Mouse (Mus musculus): ENCODE results near the gene Sh3yl1. TPM values are rescaled to one million over a fixed set of nuclear protein-coding genes. Genes with fewer than 3 reads are reported as not detected.

Gene Sh3yl1
- polyA plus RNA-seq, 1 experiment from 2014 or later: 15.0 TPM

GRCm38 (mm10) chr12:30884622-30885230 lies 26.7 kb upstream of the Sh3yl1 start:
- Histone ChIP-seq H3K36me3 (ENCODE audit: insufficient read depth, low read length) (no peaks in the 10 kb centered on the region), H3K9ac (replicated peaks; ENCODE audit: low read depth) (no peak overlapping the region), H3K27me3 (replicated peaks; ENCODE audit: insufficient read depth, low read length) (peaks cover 30% of the 10 kb centered on the region), H3K4me2 (replicated peaks; ENCODE audit: low read depth, low read length) (peak overlapping the region; percentile 76), H3K27ac (ENCODE audit: low read length) (no peak overlapping the region), H3K4me3 (ENCODE audit: low read depth, low read length) (peak overlapping the region; percentile 39), H3K4me1 (ENCODE audit: insufficient read depth, low read depth, low read length) (peaks cover 6% of the 10 kb centered on the region; the same call in 1 of the 2 replicates), H3K9me3 (ENCODE audit: low read length) (no peaks in the 10 kb centered on the region)
- DNase-seq (ENCODE audit: low spot score) (no peak), ATAC-seq (peak; percentile 28; the same call in 1 of the 2 replicates)
- 8% methylated on average over 39 of the region's 39 CpGs for WGBS
- TF ChIP-seq CTCF (IDR thresholded peaks at IDR 0.05) (no peak), EP300 (IDR thresholded peaks at IDR 0.05) (no peak)

- H3K9me3 ChIP-seq (ENCODE audit: low read length): no peaks in the 10 kb centered on the region
- DNase-seq (ENCODE audit: low spot score): no peak
- no peaks in the 10 kb centered on the region for H3K36me3 ChIP-seq (ENCODE audit: insufficient read depth, low read length)
- no peak for ATAC-seq
- H3K27ac ChIP-seq (ENCODE audit: low read length): no peak overlapping the region
- H3K4me3 ChIP-seq (ENCODE audit: low read depth, low read length): no peak overlapping the region
- peaks cover 6% of the 10 kb centered on the region; the same call in 1 of the 2 replicates for H3K4me1 ChIP-seq (ENCODE audit: insufficient read depth, low read depth, low read length)
- H3K27me3 ChIP-seq (replicated peaks; ENCODE audit: insufficient read depth, low read length): peaks cover 30% of the 10 kb centered on the region
- WGBS: 62% methylated on average over 6 of the region's 6 CpGs
- H3K4me2 ChIP-seq (replicated peaks; ENCODE audit: low read depth, low read length): no peak overlapping the region
- TF ChIP-seq EP300 (IDR thresholded peaks at IDR 0.05) (no peak), CTCF (IDR thresholded peaks at IDR 0.05) (no peak)
- no peak overlapping the region for H3K9ac ChIP-seq (replicated peaks; ENCODE audit: low read depth)
These were observed 25.6 kb upstream of the Sh3yl1 start for GRCm38 (mm10) chr12:30885891-30886290.

GRCm38 (mm10) chr12:30888003-30888402 lies 23.5 kb upstream of the Sh3yl1 start:
- Histone ChIP-seq H3K4me1 (ENCODE audit: insufficient read depth, low read depth, low read length) (peaks cover 6% of the 10 kb centered on the region; the same call in 1 of the 2 replicates), H3K27ac (ENCODE audit: low read length) (no peak overlapping the region), H3K4me2 (replicated peaks; ENCODE audit: low read depth, low read length) (no peak overlapping the region), H3K9me3 (ENCODE audit: low read length) (no peaks in the 10 kb centered on the region), H3K9ac (replicated peaks; ENCODE audit: low read depth) (no peak overlapping the region), H3K36me3 (ENCODE audit: insufficient read depth, low read length) (no peaks in the 10 kb centered on the region), H3K27me3 (replicated peaks; ENCODE audit: insufficient read depth, low read length) (peaks cover 30% of the 10 kb centered on the region), H3K4me3 (ENCODE audit: low read depth, low read length) (no peak overlapping the region)
- ATAC-seq (no peak), DNase-seq (ENCODE audit: low spot score) (no peak)
- TF ChIP-seq CTCF (IDR thresholded peaks at IDR 0.05): no peak
- TF ChIP-seq EP300 (IDR thresholded peaks at IDR 0.05): no peak
- 87% methylated on average over 4 of the region's 4 CpGs for WGBS

GRCm38 (mm10) chr12:30890067-30890466 lies 21.4 kb upstream of the Sh3yl1 start:
- no peak overlapping the region for H3K9ac ChIP-seq (replicated peaks; ENCODE audit: low read depth)
- H3K4me3 ChIP-seq (ENCODE audit: low read depth, low read length): no peak overlapping the region
- peaks cover 9% of the 10 kb centered on the region; the same call in 1 of the 2 replicates for H3K27me3 ChIP-seq (replicated peaks; ENCODE audit: insufficient read depth, low read length)
- no peaks in the 10 kb centered on the region for H3K4me1 ChIP-seq (ENCODE audit: insufficient read depth, low read depth, low read length)
- TF ChIP-seq CTCF (IDR thresholded peaks at IDR 0.05) (peak; percentile 89), EP300 (IDR thresholded peaks at IDR 0.05) (no peak)
- H3K36me3 ChIP-seq (ENCODE audit: insufficient read depth, low read length): no peaks in the 10 kb centered on the region
- 34% methylated on average over 5 of the region's 5 CpGs for whole genome bisulfite sequencing
- no peaks in the 10 kb centered on the region for H3K9me3 ChIP-seq (ENCODE audit: low read length)
- DNase-seq (ENCODE audit: low spot score): peak; percentile 76
- ATAC-seq: no peak
- no peak overlapping the region for H3K4me2 ChIP-seq (replicated peaks; ENCODE audit: low read depth, low read length)
- H3K27ac ChIP-seq (ENCODE audit: low read length): no peak overlapping the region

- Histone ChIP-seq H3K9ac (replicated peaks; ENCODE audit: low read depth) (no peak overlapping the region), H3K27me3 (replicated peaks; ENCODE audit: insufficient read depth, low read length) (0 out of 2 replicates have a peak, but pooled peaks cover 4% of the 10 kb centered on the region), H3K9me3 (ENCODE audit: low read length) (no peaks in the 10 kb centered on the region), H3K27ac (ENCODE audit: low read length) (no peak overlapping the region), H3K36me3 (ENCODE audit: insufficient read depth, low read length) (no peaks in the 10 kb centered on the region), H3K4me2 (replicated peaks; ENCODE audit: low read depth, low read length) (no peak overlapping the region), H3K4me3 (ENCODE audit: low read depth, low read length) (no peak overlapping the region), H3K4me1 (ENCODE audit: insufficient read depth, low read depth, low read length) (no peaks in the 10 kb centered on the region)
- no peak for TF ChIP-seq CTCF (IDR thresholded peaks at IDR 0.05)
- no peak for TF ChIP-seq EP300 (IDR thresholded peaks at IDR 0.05)
- ATAC-seq (no peak), DNase-seq (ENCODE audit: low spot score) (no peak)
- WGBS: 77% methylated on average over 7 of the region's 7 CpGs
These were observed 20.0 kb upstream of the Sh3yl1 start for GRCm38 (mm10) chr12:30891438-30891837.

- Histone ChIP-seq H3K9ac (replicated peaks; ENCODE audit: low read depth) (no peak overlapping the region), H3K27me3 (replicated peaks; ENCODE audit: insufficient read depth, low read length) (no peaks in the 10 kb centered on the region), H3K4me2 (replicated peaks; ENCODE audit: low read depth, low read length) (no peak overlapping the region), H3K27ac (ENCODE audit: low read length) (no peak overlapping the region), H3K36me3 (ENCODE audit: insufficient read depth, low read length) (no peaks in the 10 kb centered on the region; the same call in 1 of the 2 replicates), H3K9me3 (ENCODE audit: low read length) (no peaks in the 10 kb centered on the region), H3K4me1 (ENCODE audit: insufficient read depth, low read depth, low read length) (no peaks in the 10 kb centered on the region), H3K4me3 (ENCODE audit: low read depth, low read length) (no peak overlapping the region)
- WGBS: 79% methylated on average over 4 of the region's 4 CpGs
- DNase-seq (ENCODE audit: low spot score) (no peak), ATAC-seq (no peak)
- TF ChIP-seq CTCF (IDR thresholded peaks at IDR 0.05) (no peak), EP300 (IDR thresholded peaks at IDR 0.05) (no peak)
These were observed 14.4 kb upstream of the Sh3yl1 start for GRCm38 (mm10) chr12:30897039-30897438.

Measured in lung, postnatal 0 days (tissue).